Mouse (Mus musculus) spleen, embryonic (tissue): ENCODE data around the gene Prrt3.

Experiments
- CTCF ChIA-PET: fragments of 350-600 bp; sonication (Branson Sonifier 250); formaldehyde crosslinking; loops from one replicate; lab custom pipeline; 2022; lab: Charles Lee

Gene Prrt3

DNA sequence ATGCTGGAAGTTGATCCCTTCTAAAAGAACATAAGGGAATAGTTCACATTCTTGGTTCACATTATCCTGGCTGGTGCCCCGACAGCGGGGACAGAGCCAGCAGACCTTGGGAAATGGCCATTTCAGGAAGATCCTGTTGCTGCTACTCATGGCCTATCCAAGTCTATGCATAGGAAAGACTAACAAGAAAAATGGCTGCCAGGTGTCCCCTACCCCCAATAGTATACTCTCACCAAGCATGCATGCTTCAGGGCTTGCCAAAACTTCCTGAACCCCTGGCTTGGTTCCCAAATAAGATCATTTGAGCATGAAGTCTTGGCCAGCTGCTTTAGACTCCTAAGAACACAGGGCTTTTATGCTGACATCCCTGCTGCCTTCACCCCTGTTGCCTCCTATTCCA lies 49.9 kb downstream of the Prrt3 start:
- CTCF ChIA-PET = no interaction called here

DNA sequence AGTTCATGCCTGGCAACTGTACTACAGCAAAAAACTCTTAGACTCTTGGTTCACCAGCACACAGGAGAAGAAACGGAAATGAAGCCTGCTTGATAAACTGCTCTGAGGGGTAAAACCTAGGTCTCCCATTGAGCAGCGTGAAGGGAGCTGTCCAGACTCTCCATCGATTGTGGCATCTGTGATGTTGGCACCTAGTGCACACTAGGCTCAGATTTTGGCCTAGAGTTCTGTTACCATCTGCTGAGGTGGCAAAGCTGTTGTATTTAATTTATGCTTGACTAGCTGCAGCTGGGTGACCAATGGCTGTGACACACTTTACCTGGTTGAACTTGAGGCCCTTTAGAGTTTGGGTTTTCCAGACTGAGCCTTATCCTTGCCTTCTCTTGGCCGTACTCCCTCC lies 54.1 kb downstream of the Prrt3 start:
- CTCF ChIA-PET = no interaction called here

DNA sequence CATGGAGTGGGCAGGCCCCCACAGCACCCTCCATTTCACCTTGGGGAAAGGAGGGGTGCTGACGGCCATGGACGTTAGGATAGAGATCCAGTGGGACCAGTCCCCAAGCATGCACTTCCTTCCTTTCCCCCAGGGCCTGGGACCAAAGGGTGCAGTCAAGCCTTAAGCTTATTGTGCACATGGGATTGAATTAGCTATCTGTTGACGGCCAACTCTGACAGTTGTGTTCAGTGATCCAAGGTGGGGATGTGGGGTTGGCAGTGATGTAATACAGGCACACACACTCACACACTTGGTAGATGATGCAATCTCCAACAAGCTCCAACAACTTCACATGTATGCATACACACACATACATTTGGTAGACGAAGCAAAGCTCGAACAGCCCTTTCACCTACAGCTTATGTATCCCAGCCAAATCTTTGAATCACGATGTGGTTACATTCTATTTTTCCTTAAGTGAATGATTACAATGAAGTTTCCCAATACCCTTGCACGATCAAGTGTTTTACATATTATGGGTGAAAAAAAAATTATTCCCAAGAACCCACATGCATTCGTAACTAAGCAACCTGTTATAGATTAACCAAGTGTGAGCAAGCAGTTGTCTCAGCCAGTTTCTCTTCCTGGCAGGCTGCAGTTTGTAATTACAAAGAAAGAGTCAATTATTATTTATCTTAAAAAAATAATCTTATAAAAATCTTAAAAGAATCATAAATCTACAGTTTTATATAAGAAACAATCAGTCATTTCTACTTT lies 57.3 kb downstream of the Prrt3 start:
- CTCF ChIA-PET = no interaction called here
